Mouse (Mus musculus) cerebellum, adult 18-20 months (tissue): ENCODE results near the gene Usp36.

Source experiments
- DNase-seq, 2 experiments: peaks; one replicate each; pipeline ENCODE4 v3.0.0; 2021

Gene Usp36

GRCm38 (mm10) chr11:118247359-118248095 is 42.5 kb downstream of the Usp36 start:
- DNase-seq = peak; percentile 65 to 77

GRCm38 (mm10) chr11:118246724-118247123 is 43.3 kb downstream of the Usp36 start:
- DNase-seq = no peak

GRCm38 (mm10) chr11:118245130-118245529 is 44.9 kb downstream of the Usp36 start:
- no peak for DNase-seq

- no peak for DNase-seq
Observed at GRCm38 (mm10) chr11:118243627-118244261, 46.3 kb downstream of the Usp36 start.

GRCm38 (mm10) chr11:118242506-118242905 is 47.5 kb downstream of the Usp36 start:
- DNase-seq = peak; percentile 52 to 58

GRCm38 (mm10) chr11:118240388-118240787 is 49.7 kb downstream of the Usp36 start:
- DNase-seq = no peak

- DNase-seq = no peak
Observed at GRCm38 (mm10) chr11:118239281-118240198, 50.5 kb downstream of the Usp36 start.

- no peak for DNase-seq
Observed at GRCm38 (mm10) chr11:118236520-118237190, 53.4 kb downstream of the Usp36 start.

- DNase-seq = no peak
Observed at GRCm38 (mm10) chr11:118234929-118235328, 55.1 kb downstream of the Usp36 start.

GRCm38 (mm10) chr11:118234500-118234899 is 55.5 kb downstream of the Usp36 start:
- no peak for DNase-seq

GRCm38 (mm10) chr11:118233924-118234323 is 56.1 kb downstream of the Usp36 start:
- DNase-seq = no peak

GRCm38 (mm10) chr11:118232314-118232831 is 57.7 kb downstream of the Usp36 start:
- peak in 1 of 2 experiments; percentile 47 for DNase-seq

- no peak for DNase-seq
Observed at GRCm38 (mm10) chr11:118229941-118230340, 60.1 kb downstream of the Usp36 start.

- no peak for DNase-seq
Observed at GRCm38 (mm10) chr11:118227650-118228049, 62.4 kb downstream of the Usp36 start.

GRCm38 (mm10) chr11:118226850-118227249 is 63.2 kb downstream of the Usp36 start:
- no peak for DNase-seq

- no peak for DNase-seq
Observed at GRCm38 (mm10) chr11:118225862-118226261, 64.2 kb downstream of the Usp36 start.

GRCm38 (mm10) chr11:118225056-118225836 is 64.8 kb downstream of the Usp36 start:
- DNase-seq = no peak

- DNase-seq = no peak
Observed at GRCm38 (mm10) chr11:118223416-118224067, 66.5 kb downstream of the Usp36 start.

- no peak for DNase-seq
Observed at GRCm38 (mm10) chr11:118222917-118223316, 67.1 kb downstream of the Usp36 start.

- DNase-seq = no peak
Observed at GRCm38 (mm10) chr11:118222351-118222885, 67.6 kb downstream of the Usp36 start.
